Mouse (Mus musculus) heart, postnatal 25 days (tissue): ENCODE results near the gene Mroh2a. TPM values are rescaled to one million over a fixed set of nuclear protein-coding genes. Genes with fewer than 3 reads are reported as not detected.

ENCODE experiments used
- DNase-seq: peaks from one replicate; pipeline ENCODE4 v3.0.0; 2022; ENCODE audit warnings: low spot score
- intact Hi-C: fragments of 180-260 bp; cut with DNase I; formaldehyde crosslinking; loops from one replicate; pipeline ENCODE4 v1.15.1; 2025
- total RNA-seq, 2 experiments: library from RNA; stranded (reverse); gene quantifications; 2 replicates each; pipeline ENCODE4 v1.2.3; 2021

Gene Mroh2a
- total RNA-seq, 2 experiments from 2014 or later: 0.28 to 0.42 TPM

DNA sequence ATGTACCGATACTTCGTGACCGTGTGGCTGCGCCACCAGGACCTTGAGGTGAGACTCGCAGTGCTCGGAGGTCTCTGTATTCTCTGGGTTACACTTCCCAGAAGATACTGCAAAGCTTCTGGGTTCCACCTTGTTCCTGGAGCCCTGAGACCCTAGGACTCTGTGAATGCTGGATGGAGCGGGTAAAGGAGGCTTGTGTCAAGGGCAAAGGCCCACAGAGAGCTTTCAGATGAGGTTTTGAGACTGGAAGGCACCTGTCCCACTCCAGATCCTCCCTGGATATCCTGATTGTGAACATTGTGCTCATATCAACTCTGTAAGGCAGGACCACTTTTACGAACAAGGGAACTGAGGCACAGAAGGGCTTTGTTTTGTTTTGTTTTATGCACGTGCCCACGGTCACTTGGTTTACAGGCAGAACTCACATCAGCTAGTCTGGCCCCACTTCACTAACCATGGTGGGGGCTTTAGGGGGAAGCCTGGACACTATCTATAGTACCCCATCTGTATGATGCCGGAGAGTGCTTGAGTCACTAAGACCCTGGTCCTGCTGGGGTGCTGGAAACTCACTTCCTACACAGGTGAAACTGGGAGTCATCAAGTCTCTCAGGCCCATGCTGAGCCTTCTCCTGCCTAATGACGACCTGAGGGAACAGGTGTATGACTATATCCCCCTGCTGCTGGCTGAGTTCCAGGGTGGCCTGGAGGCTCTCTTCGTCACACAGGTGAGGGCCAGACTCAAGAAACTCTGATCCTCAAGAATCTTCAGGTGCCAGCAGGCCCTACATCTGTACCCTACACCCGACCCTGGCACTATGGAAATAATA, 6.8 kb downstream of the Mroh2a start:
- intact Hi-C loops: no loop called here
- DNase-seq: no peak

DNA sequence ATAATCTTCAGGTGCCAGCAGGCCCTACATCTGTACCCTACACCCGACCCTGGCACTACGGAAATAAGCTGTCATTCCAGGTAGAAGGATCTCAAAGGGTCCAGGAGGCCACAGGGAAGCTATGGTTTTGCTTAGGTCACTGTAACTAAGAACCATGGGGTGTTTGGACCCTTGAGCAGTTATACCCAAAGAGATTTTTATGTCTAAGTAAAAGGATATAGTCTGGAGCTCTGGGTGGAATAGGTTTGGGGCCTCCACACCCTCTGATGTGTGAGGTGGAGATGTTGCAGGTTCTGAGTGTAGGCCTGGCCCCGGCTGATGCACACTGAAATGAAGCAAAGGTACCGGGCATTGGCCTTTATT, 7.4 kb downstream of the Mroh2a start:
- DNase-seq: no peak
- intact Hi-C loops: no loop called here

DNA sequence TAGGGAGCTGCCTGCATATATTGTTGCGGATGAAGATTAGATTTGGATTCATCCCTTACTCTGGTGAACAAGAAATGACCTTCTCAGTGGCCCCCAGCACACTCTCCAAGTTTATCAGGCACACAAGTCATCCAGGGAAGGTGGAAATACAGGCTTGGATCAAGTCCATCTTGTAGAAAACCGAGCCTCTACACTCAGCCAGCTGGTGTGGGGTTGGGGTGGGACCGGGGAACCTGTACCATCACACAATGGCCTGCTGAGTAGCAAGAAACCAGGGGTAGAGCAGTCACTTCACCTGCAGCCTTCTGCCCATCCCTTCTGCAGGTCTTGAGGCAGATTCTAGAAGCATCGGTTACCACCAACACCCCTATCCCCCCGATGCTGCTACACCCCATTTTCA, 7.9 kb downstream of the Mroh2a start:
- DNase-seq: no peak
- intact Hi-C loops: no loop called here

DNA sequence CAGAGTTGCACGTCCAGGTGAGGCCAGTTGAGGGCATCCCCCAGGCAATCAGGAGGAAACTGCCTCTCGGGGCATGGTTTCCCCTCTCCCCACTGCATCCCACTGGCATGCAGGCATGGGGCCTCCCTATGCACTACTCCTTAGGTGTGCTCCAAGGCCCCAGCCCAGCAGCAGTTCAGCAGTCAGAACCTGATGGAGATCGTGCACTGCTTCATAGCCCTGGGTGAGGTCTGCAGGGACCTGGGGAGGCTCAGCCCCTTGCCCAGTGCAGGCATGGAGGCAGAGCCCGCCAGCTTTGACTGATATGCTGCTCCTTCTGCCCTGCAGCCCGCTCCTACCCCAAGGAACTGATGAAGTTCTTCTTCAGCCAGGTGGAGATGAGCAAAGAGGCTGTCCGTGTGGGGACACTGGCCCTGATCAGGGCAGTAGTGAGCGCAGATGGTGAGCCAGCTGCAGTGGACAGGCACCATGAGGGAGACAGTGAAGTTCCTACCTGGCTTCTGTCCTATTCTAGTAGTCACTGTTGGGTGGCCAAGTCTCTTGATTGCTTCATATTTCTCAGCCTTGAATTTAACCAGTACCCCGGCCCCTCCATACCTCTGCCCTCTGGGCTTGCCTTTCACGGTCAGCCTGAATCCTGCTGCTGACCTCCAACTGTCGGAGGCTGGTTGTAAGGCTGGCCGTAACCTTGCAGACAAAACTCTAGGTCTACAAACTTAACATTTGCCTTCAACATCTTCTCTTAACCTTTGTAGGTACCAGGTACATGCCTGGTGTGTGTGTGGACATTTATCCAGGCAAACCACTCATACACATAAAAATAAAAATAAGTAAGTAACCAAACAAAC, 8.5 kb downstream of the Mroh2a start:
- intact Hi-C loops: no loop called here
- DNase-seq: no peak

DNA sequence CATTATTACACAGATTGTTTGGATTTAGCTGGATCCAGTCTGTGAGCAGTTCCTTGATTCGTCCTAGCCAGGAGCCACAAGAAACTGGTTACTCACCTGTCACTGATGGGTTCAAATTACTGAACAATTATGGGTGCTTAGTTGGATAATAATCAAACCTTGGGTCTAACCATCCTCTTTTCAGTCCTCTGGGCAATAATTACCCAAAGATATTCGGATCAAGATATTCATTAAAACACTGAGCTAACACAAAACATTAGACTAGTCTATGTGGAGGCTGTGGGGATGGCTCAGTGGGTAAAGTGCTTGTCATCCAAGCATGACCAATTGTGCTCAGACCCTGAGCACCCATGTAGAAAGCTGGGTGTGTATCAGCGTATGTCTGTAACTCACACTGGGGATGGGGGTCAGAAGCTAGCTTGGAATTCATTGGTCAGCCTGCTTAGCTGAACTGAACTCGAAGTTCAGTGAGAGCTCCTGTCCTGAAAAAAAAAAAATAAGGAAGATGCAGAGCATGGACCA, 9.2 kb downstream of the Mroh2a start:
- no peak for DNase-seq
- intact Hi-C loops: no loop called here

DNA sequence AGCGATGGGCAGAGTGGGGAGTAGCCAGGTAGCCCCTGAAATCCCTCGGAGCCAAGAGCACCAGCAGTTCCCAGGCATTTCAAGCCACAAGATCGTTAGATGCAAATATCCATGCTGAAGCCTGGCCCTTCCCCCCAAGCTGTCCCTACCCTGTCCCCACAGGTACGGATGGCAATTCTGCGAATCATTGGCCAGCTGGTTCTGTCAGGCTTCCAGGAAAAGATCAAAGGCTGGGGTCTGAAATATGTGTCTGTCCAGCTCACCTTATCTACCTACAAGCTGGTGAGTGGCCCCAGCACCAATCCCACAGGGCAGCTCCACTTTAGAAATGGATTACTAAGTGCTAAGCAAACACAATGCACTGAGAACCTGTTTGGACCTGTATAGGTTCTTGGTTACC, 10.5 kb downstream of the Mroh2a start:
- intact Hi-C loops: no loop called here
- no peak for DNase-seq

DNA sequence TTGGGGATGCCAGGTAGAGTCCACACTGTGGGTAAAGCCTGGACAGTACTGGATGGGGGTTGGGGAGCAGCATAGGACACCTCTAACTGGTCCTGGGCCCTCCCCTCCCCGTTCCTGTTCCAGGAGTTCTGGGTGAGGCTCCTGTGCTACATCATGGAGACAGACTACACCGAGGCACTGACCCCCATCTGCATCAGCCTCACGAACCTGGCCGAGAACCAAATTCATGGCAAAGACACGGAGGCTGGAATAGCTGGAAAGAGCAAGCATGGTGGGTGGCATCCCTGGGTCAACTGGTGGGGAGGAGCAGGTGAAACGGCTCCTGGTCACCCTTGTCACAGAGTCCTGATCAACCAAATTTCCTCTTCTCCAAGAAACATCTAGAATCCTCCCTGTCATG, 12.0 kb downstream of the Mroh2a start:
- intact Hi-C loops: no loop called here

DNA sequence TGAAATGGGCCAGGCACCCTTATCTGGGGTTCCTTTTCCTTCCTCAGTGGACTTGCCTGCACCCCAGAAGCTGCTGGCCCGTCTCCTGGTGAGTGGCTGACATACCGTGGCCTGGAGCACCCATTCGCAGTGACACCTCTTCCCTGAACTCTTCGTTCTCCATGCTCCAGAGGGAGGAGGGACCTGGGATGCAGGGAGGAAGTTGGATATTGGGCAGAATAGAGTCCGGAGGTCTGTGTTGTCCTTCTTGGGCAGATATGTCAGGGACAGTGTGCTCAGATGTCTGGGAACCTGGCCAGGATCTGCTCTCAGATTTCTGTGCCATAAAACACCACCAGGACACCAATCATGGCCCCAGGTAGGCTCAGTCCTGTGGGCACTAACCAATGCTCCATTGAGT, 13.3 kb downstream of the Mroh2a start:
- intact Hi-C loops: no loop called here
- no peak for DNase-seq

More for the DNA sequence above, 12.0 kb downstream of the Mroh2a start:
- DNase-seq: no peak

DNA sequence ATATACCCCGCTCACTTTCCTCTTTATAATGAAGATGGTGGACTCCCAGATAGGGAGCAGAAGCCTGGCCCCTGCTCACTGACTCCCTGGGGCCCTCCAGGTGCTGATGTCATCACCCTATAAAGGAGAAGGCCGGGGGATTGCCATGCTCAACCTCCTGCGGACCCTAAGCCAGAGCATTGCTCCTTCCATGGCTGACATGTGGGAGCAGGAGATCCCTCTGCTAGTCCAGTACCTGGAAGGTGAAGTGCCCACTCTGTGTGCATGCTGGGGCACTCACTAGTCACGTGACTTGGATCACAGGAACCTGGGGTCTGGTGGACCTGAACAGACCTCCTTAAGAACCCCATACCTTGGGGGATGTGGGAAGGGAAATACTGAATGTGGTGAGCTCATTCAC, 13.8 kb downstream of the Mroh2a start:
- DNase-seq: no peak
- intact Hi-C loops: no loop called here

DNA sequence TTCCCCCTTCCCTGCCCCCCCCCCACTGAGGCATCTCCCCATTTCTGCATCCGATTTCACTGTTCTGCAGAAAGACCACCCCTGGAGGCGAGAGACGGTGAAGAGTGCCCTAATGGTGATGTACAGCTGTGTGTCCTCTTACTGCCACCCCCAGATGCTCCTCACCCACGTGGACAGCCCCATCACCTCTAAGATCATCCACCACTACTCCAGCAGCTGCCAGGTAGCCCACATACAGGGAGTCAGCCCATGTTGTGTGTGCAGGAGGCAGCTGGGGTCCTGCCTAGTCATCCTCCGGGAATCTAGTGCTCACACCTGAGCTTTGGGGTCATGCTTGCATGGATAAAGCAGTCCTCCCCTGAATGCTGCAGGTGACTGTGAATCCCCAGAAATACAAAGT, 17.1 kb downstream of the Mroh2a start:
- no peak for DNase-seq
- intact Hi-C loops: no loop called here

DNA sequence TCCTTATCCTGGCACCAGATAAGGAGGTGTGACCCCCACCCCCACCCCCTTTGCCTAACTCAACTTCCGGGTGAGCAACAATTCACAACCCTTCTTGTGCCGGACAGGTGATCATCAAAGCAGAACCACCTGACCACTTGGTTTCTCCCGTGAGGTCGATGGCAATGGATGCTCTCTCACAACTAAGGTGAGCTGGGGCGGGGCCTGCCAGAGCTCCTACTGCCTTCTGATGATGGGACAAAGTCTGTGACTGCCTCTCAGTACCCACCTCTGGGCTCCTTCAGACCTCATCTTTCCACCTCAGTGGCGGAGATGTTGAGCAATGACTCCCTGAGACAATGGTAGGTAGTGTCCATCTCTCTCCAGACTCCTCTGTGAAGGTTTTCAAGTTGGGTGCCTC, 19.1 kb downstream of the Mroh2a start:
- no peak for DNase-seq
- intact Hi-C loops: no loop called here

DNA sequence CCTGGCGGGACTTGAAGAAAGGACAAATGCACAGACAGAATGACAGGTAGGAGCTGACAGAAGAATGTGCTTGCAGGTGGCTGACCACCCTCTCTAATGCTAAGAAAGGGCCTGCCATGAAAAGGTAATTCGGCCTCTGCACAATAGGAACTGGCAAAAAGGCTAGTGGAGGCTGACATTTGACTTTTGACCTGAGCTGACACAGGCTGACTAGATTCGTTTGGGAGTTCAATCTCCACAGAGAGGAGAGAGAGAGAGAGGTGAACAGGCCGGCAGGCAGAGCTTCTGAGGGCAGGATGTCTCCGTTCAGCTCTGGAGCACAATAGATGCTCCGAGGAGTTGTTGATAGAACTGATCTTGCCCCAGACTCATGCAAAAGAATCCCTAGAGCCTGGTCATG, 19.6 kb downstream of the Mroh2a start:
- no peak for DNase-seq
- intact Hi-C loops: no loop called here

DNA sequence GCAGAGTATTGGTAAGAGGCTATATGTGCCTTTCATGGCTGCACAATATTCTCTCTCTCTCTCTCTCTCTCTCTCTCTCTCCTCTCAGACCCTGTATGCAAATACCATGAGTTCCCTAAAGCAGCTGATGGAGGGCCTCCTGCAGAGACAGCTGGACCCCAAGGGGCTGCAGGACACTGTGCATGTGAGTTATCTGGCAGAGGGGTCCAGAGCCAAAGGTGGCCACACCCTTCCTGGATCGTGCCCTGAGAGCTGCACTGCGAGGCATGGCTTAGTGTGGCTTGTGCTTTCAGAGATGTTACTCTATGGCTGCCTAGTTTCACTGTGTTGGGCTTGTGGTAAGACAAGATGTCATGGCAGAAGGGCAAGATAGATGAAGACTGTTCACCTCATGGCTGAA, 20.9 kb downstream of the Mroh2a start:
- DNase-seq: no peak
- intact Hi-C loops: no loop called here

DNA sequence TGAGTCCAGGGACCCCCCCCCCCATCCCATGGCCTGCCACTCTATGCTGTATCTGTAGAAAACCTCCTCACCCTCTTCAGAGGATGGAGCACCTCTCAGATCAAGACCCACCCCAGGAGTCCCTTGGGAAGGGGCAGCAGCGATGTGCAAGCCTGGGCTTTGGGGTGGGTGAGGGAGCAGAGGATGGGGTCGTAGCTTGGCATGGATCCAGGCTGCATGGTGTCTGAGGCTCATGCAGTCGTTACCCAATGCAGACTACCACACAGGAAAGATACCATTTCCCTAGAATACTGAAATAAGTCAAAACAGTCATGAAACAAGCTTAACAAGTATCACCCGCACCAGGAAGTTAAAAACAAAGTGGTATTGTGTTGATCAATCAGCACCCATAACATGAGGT, 21.9 kb downstream of the Mroh2a start:
- no peak for DNase-seq
- intact Hi-C loops: no loop called here

DNA sequence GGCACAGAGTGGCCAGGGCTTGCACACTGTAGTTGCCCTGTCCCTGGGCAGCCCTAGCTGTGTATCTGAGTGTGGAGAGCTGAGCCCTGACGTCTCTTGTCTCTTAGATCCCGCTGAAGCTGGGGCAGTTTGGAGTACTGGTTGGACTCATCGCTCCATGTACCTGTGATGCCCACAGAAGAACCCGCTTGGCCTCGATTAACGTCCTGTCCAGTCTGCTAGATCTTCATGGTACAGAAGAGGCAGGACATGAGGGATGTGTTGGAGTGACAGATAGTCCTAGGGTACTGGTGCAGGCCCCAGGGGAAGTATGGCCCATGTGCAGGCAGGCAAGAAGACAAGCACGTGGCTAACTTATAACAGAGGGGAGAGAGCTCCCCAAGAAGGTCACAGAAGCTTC, 22.8 kb downstream of the Mroh2a start:
- intact Hi-C loops: no loop called here
- DNase-seq: no peak

DNA sequence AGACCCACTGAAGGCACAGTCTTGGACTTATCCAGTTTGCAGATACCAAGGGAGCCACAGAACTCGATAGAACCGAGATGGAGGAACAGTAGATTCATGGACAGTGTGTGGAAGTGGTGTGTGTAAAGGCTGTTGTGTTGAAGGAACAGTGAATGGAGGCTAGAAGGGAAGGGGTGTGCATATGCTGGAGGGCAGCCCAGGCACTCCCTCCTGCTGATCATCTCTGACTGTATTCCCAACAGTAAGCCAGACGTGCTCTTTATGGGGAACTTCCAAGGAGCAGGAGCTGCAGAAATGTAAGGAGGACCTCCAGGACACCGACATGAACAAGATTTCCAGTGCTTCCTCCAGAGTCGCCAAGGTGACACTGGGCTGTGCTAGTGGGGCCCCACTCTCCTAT, 23.2 kb downstream of the Mroh2a start:
- DNase-seq: no peak
- intact Hi-C loops: no loop called here

DNA sequence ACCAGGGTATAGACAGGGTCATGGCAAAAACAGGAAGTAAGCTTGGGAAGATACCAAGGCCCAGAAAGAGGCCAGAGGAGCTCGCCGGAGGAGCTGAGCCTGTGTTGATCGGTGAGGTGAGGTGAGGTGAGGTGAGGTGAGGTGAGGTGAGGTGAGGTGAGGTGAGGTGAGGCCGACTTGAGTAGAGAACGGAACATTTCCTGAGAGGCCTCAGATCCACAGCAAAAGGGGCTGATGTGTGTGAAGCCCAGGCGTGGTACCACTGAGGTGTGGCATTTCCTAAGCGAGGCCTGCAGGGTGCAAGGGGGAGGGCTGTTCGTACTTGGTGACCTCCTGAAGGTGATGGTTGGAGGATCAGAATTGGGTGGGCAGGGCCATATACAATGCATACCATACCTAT, 26.3 kb downstream of the Mroh2a start:
- intact Hi-C loops: no loop called here
- no peak for DNase-seq

DNA sequence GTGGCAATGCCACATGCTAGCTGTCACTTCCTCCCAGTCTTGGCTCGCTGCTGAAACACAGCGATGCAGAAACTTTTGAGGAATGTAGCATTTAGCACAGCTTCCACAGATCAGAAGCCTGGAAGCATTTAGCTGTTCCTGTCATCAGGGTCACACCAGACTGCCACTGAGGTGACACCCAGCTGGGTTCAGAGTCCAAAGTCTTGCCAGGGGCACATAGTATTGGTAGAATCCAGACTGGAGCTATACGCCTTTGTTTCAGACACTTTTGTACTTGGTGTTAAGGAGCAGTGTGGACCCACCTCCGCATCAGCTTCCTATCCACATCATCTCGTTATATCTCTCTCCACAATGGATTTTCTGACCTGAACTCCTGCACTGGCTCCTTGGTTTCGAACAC, 26.8 kb downstream of the Mroh2a start:
- no peak for DNase-seq
- intact Hi-C loops: no loop called here

DNA sequence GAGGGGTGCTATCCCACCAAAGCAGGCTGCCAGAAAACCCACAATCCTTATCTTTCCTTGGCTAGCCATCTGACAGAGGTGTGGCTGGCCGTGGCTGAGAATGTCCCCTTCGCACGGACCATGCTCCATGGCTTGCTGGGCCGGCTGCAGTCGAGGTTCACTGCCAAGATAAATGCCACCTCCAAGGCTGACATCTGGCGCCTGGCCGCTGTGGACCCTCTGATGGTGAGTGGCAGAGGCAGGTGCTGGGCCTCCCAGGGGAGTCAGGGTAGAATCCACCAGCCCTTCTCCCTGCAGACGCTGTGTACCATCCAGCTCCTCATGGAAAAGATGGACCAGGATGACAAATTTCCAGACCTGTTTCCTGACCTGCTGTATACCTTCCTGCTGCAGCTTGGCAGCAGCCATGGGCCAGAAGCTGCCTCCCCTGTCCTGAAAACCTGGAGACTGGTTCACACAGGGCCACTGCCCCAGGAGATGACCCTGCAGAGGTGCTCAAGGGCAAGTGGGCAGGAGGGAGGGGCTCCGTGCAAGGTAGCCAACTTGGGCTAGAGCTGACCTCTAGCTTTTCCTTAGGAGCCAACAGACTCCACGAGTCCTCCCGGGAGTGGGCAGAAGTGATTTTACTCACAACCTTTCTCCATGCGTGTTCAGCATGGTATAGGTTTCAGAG, 28.1 kb downstream of the Mroh2a start:
- intact Hi-C loops: no loop called here
- DNase-seq: no peak

DNA sequence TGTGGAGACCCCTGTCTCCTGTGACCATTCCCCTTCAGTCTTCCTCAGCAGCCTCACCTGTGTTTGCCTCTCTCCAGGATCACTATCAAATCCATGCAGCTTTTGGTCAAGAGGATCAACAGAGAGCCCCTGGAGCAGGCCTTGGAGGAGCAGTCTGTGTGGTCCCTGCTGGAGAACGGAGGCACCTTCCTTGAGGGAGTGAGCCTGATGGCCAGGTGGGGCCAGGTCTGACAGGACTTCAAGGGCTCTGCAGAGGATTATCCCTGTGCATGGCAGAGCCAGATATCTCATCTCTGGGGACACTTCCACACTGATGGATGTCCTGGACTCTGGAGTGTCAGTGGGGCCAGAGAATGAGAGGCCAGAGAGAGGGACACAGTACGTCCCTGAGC, 28.7 kb downstream of the Mroh2a start:
- intact Hi-C loops: no loop called here
- DNase-seq: no peak
